ENCODE assay signal across 8 mouse cellular contexts in genomic region chr5:81021864-81022305, GRCm38 (mm10). TPM values are rescaled to one million over a fixed set of nuclear protein-coding genes. Genes with fewer than 3 reads are reported as not detected.
A peak's percentile ranks its signal among the peaks of the same experiment; 100 is the strongest.
DNase-seq lines count a peak whose midpoint lies in the region; ATAC-seq and TF ChIP-seq lines count a peak whose summit lies in the region.

No protein-coding gene starts in this region.

- H3K9me3 ChIP-seq in forebrain, postnatal 0 days (ENCODE audit: low read length): no peaks in the 10 kb centered on the region

- under 1% methylated on average over 21 of the region's 21 CpGs for WGBS in forebrain, postnatal 0 days

- ATAC-seq in forebrain, postnatal 0 days: no peak

- H3K9ac ChIP-seq in forebrain, postnatal 0 days: peak overlapping the region; percentile 96

- peak in 1 of 2 experiments; percentile 39 for DNase-seq in left cerebral cortex, adult 2 months (ENCODE audit: extremely low spot score in 1 of 2, low spot score in 2 of 2)
- no peak for DNase-seq in left cerebral cortex, adult 11 months (ENCODE audit: low spot score)
- peak; percentile 53 for DNase-seq in cerebellum, adult 8-10 months
- no peak for DNase-seq in forebrain, postnatal 0 days
- DNase-seq in kidney, postnatal 14 days: peak; percentile 4
- DNase-seq in lung, postnatal 14 days: peak; percentile 21
- DNase-seq in urinary bladder, postnatal 14 days (ENCODE audit: low spot score): peak; percentile 4
- no peak for DNase-seq in B cell, adult 2 months

- intact Hi-C loops in left cerebral cortex, adult 2 months (cut with DNase I): loop anchor here (2.0 to 10.0 kb wide), 6 partner anchors 135 to 1325 kb away; no protein-coding TSS in a partner anchor

- peak overlapping the region; percentile 66 for H3K4me2 ChIP-seq in forebrain, postnatal 0 days (ENCODE audit: low read depth)

- H3K4me3 ChIP-seq in left cerebral cortex, adult 2 months: peak overlapping the region; percentile 81
- peak overlapping the region; percentile 89 for H3K4me3 ChIP-seq in forebrain, postnatal 0 days (ENCODE audit: low read depth, low read length)

- TF ChIP-seq CTCF in left cerebral cortex, adult 2 months (IDR thresholded peaks at IDR 0.05): no peak
- 0 out of 2 replicates have a peak, but pooled peaks have one; percentile 1 for TF ChIP-seq CTCF in forebrain, postnatal 0 days (IDR thresholded peaks at IDR 0.05; ENCODE audit: low read depth)

- H3K4me1 ChIP-seq in forebrain, postnatal 0 days (ENCODE audit: insufficient read depth): peaks cover 15% of the 10 kb centered on the region

- H3K27ac ChIP-seq in left cerebral cortex, adult 2 months: peak overlapping the region; percentile 96
- peak overlapping the region; percentile 98 for H3K27ac ChIP-seq in forebrain, postnatal 0 days (ENCODE audit: low read depth, low read length)

- no peaks in the 10 kb centered on the region for H3K36me3 ChIP-seq in forebrain, postnatal 0 days (ENCODE audit: insufficient read depth)

- no peaks in the 10 kb centered on the region for H3K27me3 ChIP-seq in forebrain, postnatal 0 days (ENCODE audit: insufficient read depth, low read length)

RNA-seq across cellular contexts. Expression of gene Adgrl3, which starts 1.9 kb away (rescaled TPM):
- total RNA-seq in left cerebral cortex, adult 2 months (2021): 100 to 1,000 TPM; 219 to 231 TPM
- total RNA-seq in forebrain, postnatal 0 days (2014; rRNA removed): 127 and 174 TPM in 2 replicates
- polyA plus RNA-seq in forebrain, postnatal 0 days (2015; fragmentation: Nextera tagmentation; extraction: Ambion mirVana): 22.5 and 39.2 TPM in 2 replicates

Comparison
In these comparisons a context has a peak if more than half of its experiments do, and no peak if none do; other contexts are left out.
1. DNase-seq: peak in cerebellum, adult 8-10 months (single experiment), kidney, postnatal 14 days (single experiment), lung, postnatal 14 days (single experiment) and urinary bladder, postnatal 14 days (single experiment); none in left cerebral cortex, adult 11 months (single experiment), forebrain, postnatal 0 days (single experiment) and B cell, adult 2 months (0 of 2).